Mouse (Mus musculus) NIH3T3 (cell line): ENCODE data around the gene Mtif3.
A peak's percentile ranks its signal among the peaks of the same experiment; 100 is the strongest.

Experiments
- DNase-seq: peaks from one replicate; pipeline ENCODE4 v3.0.0-alpha.2; 2012; ENCODE audit warnings: low read depth

The Mtif3 gene

DNA sequence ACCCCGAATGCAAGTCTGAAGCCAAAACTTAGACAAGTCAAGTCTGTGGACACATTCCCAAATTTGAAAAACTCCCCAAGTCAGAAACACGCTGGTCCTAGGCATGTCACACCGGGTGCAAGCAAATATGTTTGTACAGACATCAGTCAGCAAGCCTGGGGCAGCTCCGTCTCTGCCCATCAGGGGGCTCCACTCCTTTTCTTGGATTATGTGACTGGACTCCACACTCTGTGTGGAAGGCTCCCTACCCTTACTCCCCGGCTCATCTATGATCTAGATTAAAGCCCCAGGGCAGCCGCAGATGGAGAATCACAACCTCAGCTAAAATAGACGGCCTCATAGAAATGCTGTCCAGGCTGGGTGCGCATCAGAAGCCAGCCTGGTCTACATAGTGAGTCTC, 47.3 kb downstream of the Mtif3 start:
- no peak for DNase-seq

DNA sequence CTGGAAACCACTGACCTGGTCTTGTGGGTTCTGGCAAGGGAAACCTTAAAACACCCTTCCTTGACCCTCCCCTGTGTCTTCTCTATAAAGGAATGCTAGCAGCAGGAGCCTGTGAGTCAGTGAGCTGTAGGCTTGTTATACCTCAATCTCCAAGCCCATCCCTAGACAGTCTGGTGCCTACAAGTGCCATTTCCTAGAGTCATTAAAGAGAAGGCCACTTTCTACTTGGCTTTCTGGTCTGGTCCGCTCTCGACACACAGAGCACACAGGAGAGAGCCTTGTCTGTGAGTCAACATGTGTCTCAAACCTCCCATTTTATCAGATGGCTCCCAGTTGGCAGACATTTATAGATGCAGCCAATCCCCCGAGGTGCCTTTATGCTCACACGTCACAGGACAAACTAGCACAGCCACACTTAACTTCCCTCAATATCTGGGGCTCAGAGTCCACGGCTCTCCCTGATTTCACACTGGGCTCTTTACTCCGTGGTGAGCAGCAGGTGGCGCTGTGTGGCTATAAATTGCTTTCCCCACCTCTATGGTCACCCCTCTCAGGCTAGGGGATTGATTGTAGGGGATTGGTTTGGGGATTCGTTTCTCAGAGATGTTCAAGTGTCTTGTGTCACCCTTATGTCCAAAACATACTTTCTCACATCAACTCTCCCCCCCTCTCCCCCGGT, 49.4 kb downstream of the Mtif3 start:
- DNase-seq, result peak; percentile 78

DNA sequence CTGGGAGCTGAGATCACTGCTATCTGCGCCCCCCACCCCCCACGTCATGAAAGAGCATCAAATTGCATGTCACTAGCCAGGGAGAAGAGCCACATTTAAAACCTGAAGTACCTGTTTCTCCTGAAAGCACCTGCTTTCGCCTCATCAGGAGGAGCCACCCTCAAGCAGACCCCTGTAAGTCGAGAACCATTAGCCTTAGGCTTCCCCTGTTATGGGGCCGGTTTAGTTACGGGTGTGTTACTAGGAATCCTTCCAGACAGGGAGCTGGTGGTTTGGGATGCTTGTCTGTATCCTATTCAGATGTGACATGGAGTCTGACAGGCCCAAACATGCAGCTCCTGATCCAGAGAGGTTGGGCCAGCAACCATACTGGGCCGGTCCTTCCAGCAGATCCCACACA, 50.2 kb downstream of the Mtif3 start:
- no peak for DNase-seq

DNA sequence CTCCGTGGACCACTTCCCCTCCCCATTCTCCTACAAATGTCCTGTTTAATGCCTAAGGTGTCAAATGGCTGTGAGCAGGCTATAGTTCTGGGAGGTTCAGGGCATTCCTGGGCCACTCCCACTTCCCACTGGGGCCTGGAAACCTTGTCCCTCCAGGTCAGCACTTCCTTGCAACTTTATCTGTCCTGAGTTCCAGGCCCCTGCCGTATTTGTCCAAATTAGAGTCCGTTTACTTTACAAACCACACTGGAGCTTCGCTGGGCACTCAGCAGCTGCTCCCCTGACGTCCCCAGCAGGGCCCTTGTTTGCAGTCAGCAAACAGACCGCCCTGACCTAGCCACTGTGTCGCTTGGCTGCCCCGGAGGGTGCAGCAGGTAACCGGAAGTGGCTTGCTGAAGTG, 51.4 kb downstream of the Mtif3 start:
- DNase-seq, result no peak

DNA sequence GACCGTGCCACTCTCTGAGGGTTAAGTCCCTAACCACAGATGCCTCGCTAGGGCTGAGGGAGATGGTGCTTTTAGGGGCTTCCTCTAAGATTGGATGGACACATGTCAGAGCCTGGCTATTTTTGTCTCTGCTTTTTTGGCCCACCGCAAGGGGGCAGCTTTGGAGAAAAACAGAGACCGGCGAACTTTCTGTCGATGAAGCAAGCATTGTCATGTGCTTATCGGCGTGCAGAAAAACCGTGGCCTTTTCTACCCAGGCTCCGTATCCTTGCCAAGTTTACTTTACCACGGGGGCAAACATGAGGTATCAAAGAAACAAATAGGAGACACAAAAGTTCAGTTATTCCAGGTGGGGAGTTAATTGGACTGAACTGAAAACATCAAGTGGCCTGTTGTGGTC, 55.0 kb downstream of the Mtif3 start:
- no peak for DNase-seq

DNA sequence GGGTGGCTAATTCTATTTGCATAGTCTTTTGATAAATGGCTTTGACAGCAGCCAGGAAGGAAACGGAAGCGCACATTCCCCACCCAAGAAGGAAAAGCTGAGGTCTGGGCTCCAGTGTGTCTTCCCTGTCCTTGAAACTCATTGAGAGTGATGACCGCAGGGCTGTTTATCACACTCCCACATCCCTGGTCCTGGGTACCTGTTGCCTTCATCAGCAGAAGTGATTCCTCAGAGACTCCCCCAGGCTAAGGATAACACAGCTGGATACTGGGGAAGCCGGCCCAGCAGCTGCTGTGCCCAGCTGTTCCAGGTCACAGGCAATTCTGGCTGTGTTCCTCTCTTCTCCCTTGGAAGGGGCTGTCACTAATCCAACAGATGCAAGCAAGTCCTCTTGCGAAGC, 56.1 kb downstream of the Mtif3 start:
- no peak for DNase-seq

DNA sequence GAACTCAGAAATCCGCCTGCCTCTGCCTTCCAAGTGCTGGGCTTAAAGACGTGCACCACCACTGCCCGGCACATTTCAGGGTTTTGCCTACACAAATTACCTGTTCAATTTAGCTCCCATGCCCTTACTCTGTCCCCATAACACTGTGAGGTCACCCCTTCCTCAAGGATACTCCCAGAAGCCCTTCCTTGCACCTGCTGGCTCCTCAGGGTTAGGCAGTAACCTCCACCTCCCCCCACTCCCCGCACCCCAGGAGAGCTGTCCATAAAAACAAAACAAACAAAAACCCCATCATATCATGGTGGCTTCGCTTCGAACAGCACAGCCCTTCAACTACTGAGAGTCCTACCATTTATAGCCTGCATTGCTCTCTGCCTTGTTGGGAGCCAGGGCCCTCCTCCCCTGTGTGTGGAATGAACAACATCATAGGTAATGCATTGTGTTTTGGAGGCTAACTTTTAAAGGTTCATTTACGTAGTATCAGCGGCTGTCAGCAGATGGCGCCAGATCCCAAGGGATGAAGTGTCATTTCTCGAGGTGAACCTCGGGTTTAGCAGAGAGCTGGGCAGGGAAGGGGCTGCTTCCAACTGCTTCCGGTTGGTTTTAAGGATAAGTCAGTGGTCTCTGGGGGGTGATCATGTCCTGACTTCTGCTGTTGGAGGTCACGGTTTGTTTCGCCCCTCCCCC, 58.0 kb downstream of the Mtif3 start:
- DNase-seq, result peak; percentile 90

DNA sequence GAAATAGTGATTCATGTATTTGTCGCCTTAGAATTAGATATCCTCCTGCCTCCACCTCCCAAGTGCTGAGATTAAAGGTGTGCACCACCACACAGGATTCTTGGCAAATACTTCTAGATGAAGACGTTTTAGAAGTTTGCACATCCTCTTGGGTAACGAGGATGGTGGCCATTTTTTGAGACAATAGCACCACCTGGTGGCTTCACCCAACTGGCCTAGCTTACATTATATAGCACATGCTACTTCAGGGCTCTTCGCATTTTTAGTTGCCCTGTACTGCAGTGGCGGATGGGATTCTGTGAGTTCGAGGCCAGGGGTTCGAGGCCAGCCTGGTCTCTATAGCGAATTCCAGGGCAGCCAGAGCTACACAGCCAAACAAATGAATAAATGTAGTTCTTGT, 59.2 kb downstream of the Mtif3 start:
- peak; percentile 94 for DNase-seq
